Mouse (Mus musculus): ENCODE data around the gene Slc46a3. TPM values are rescaled to one million over a fixed set of nuclear protein-coding genes. Genes with fewer than 3 reads are reported as not detected.

The Slc46a3 gene
- polyA plus RNA-seq, 1 experiment from 2014 or later, result 2.5 TPM

DNA sequence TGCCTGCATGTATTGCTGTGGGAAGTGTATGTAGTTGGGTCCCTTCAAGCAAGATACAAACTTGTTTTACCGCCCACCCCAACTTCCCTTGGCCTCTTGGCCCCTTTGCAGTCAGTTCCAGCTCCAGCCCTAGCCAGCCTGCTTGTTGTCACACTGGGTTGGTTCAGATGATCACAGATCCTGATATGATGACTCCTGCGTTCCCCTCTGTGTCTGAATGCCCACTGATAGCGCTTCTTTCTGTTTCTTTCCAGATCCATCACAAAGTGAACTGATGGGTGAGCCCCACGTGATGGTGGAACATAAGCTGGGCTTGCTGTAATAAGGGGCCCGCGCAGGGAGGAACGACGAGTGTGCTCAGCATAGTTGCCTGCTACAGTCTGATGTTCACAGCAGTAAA, 19.4 kb downstream of the Slc46a3 start:
- Histone ChIP-seq H3K9ac (replicated peaks; ENCODE audit: low read length) (no peak overlapping the region), H3K4me2 (replicated peaks; ENCODE audit: low read depth, low read length) (no peak overlapping the region), H3K27ac (ENCODE audit: low read length) (no peak overlapping the region), H3K4me3 (ENCODE audit: low read length) (no peak overlapping the region), H3K9me3 (ENCODE audit: low read length) (no peaks in the 10 kb centered on the region; the same call in 1 of the 2 replicates), H3K36me3 (ENCODE audit: insufficient read depth, low read length) (peaks cover 81% of the 10 kb centered on the region), H3K27me3 (ENCODE audit: insufficient read depth, low read length) (no peaks in the 10 kb centered on the region), H3K4me1 (ENCODE audit: insufficient read depth, low read length) (no peaks in the 10 kb centered on the region)
- 91% methylated on average over 8 of the region's 8 CpGs for WGBS
- no peak for ATAC-seq (ENCODE audit: low FRiP score, low TSS enrichment)

DNA sequence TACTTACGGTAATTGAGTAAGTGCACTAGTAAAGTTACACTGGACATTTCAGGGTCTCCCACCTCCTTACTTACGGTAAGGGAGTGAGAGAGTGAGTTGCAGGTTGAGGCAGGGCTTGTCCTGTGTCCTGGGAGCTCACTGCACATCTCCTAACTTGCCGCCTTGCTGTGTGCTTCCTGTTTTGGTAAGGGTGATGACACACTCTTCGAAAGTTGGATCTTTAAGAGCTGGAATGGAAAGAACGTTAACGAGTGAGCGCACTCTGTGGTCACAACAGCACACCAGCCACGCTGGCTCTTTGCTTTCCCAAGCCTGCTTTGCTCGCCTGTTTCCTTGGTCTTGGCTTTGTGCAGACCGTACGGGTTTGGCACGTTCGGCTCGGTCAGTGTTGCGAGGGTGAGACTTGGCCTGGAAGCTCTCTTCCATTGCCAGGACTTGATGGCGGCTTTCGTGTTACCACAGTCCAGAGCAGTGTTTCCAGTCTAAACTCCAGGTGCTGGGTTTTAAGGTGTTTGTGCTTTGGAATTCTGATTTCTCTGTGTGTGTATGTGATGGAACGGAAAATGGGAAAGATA, 20.0 kb downstream of the Slc46a3 start:
- H3K4me3 ChIP-seq (ENCODE audit: low read length), result no peak overlapping the region
- H3K27me3 ChIP-seq (ENCODE audit: insufficient read depth, low read length), result no peaks in the 10 kb centered on the region
- no peak overlapping the region for H3K27ac ChIP-seq (ENCODE audit: low read length)
- WGBS, result 93% methylated on average over 18 of the region's 18 CpGs
- H3K4me2 ChIP-seq (replicated peaks; ENCODE audit: low read depth, low read length), result no peak overlapping the region
- no peaks in the 10 kb centered on the region; the same call in 1 of the 2 replicates for H3K9me3 ChIP-seq (ENCODE audit: low read length)
- ATAC-seq (ENCODE audit: low FRiP score, low TSS enrichment), result no peak
- no peak overlapping the region for H3K9ac ChIP-seq (replicated peaks; ENCODE audit: low read length)
- H3K4me1 ChIP-seq (ENCODE audit: insufficient read depth, low read length), result no peaks in the 10 kb centered on the region
- peaks cover 81% of the 10 kb centered on the region for H3K36me3 ChIP-seq (ENCODE audit: insufficient read depth, low read length)

DNA sequence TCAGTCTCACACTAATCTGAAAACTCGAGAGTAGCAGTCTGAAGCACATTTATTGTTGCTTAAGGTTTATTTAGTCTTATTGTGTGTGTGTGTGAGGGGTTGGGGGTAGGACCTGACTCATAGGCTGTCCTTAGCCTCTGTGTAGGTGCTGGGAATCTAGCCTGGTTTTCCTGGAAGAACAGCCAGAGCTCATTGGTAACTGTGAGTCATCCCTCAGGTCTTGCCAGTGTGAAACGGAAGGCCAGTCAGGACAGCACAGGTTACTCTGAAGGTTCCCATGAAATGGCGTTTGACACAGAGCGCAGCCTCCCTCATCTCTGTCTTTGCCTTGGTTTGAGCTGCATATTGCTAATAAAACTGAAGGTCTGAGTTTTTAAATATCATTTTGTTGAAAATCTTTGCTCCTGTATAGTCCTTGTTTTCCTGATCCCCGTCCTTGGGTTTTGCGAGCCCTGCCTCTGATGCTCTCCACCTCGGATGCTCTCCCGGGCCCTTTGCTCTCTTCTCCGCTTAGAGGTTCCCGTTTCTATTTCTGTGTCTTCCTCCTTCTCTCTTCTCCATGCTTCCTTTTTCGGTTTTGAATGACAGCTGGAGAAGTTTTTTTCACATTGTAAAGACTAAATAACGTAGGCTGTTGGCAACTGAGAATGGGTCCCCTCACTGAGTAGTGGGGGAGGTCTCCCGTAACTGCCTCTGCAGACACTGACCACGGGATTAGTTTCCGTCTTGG, 23.4 kb downstream of the Slc46a3 start:
- Histone ChIP-seq H3K27ac (ENCODE audit: low read length) (no peak overlapping the region), H3K9me3 (ENCODE audit: low read length) (no peaks in the 10 kb centered on the region), H3K4me1 (ENCODE audit: insufficient read depth, low read length) (no peaks in the 10 kb centered on the region), H3K4me2 (replicated peaks; ENCODE audit: low read depth, low read length) (no peak overlapping the region), H3K4me3 (ENCODE audit: low read length) (no peak overlapping the region), H3K9ac (replicated peaks; ENCODE audit: low read length) (no peak overlapping the region), H3K27me3 (ENCODE audit: insufficient read depth, low read length) (no peaks in the 10 kb centered on the region), H3K36me3 (ENCODE audit: insufficient read depth, low read length) (peaks cover 81% of the 10 kb centered on the region)
- WGBS, result 85% methylated on average over 15 of the region's 15 CpGs
- no peak for ATAC-seq (ENCODE audit: low FRiP score, low TSS enrichment)

DNA sequence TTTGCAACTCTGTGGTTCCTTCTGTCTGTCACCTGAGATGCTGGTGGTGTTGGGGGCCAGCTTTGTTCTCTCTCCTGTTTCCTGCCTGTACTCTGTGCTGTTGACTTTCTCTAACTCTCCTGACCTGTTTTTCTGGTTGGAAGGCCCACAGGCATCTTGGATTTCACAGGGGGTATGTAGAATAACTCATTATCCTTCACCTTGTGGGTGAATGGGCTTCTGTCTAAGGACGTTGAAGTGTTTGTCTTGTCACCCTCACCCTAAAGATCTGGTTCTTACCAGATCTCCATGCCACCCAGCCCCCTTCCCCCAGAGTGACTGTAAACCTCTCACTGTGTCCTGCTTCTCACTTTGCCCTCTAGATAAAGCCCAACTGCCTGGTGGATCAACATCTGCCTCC, 24.3 kb downstream of the Slc46a3 start:
- Histone ChIP-seq H3K4me2 (replicated peaks; ENCODE audit: low read depth, low read length) (no peak overlapping the region), H3K27ac (ENCODE audit: low read length) (0 out of 2 replicates have a peak overlapping the region, but pooled peaks have one; percentile 56), H3K27me3 (ENCODE audit: insufficient read depth, low read length) (no peaks in the 10 kb centered on the region), H3K36me3 (ENCODE audit: insufficient read depth, low read length) (peaks cover 75% of the 10 kb centered on the region), H3K9me3 (ENCODE audit: low read length) (no peaks in the 10 kb centered on the region), H3K4me3 (ENCODE audit: low read length) (no peak overlapping the region), H3K4me1 (ENCODE audit: insufficient read depth, low read length) (no peaks in the 10 kb centered on the region), H3K9ac (replicated peaks; ENCODE audit: low read length) (no peak overlapping the region)
- ATAC-seq (ENCODE audit: low FRiP score, low TSS enrichment), result peak; percentile 75
- WGBS, result 32% methylated on average over 1 of the region's 1 CpGs

DNA sequence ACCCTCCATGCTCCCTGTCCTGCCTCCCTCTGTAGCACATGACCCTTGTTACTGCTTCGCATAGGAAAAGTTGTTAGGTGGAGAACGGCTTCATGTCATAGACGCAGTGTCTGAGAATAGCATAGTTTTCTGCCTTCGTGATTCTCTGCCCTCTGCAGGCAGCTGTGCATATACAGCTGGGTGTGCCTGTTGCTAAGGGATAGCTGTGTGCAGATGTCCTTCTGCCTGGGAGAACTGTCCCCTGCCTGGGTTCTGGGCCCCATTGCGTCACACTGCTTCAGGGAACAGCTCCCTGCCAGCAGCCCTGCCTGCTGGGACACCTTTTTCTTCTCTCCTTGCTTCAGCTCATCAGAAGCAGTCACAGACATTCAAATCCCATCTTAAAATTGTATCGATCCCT, 25.0 kb downstream of the Slc46a3 start:
- no peak for ATAC-seq (ENCODE audit: low FRiP score, low TSS enrichment)

DNA sequence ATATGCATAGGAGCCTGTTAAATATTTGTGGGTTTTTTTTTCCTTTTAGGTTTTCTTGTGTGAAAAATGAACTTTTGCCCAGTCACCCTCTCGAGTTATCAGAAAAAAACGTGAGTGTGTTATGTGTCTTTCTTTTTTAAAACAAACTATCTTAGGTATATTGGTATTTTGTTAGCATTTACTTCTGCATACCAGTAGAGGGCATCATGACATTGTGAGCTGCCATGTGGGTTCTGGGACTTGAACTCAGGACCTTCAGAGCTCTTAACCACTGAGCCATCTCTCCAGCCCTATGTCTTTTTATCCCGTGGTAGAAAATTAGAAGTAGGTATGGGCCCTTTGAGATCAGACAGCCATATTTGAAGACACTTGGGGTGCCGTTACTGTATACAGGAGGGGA, 25.9 kb downstream of the Slc46a3 start:
- H3K4me2 ChIP-seq (replicated peaks; ENCODE audit: low read depth, low read length), result no peak overlapping the region
- H3K4me3 ChIP-seq (ENCODE audit: low read length), result no peak overlapping the region
- no peak overlapping the region for H3K27ac ChIP-seq (ENCODE audit: low read length)
- H3K4me1 ChIP-seq (ENCODE audit: insufficient read depth, low read length), result no peaks in the 10 kb centered on the region
- H3K9ac ChIP-seq (replicated peaks; ENCODE audit: low read length), result no peak overlapping the region
- H3K27me3 ChIP-seq (ENCODE audit: insufficient read depth, low read length), result no peaks in the 10 kb centered on the region
- ATAC-seq (ENCODE audit: low FRiP score, low TSS enrichment), result no peak
- 90% methylated on average over 4 of the region's 4 CpGs for WGBS
- peaks cover 74% of the 10 kb centered on the region for H3K36me3 ChIP-seq (ENCODE audit: insufficient read depth, low read length)
- H3K9me3 ChIP-seq (ENCODE audit: low read length), result no peaks in the 10 kb centered on the region

More for the DNA sequence above, 25.0 kb downstream of the Slc46a3 start:
- H3K36me3 ChIP-seq (ENCODE audit: insufficient read depth, low read length), result peaks cover 75% of the 10 kb centered on the region
- no peak overlapping the region for H3K9ac ChIP-seq (replicated peaks; ENCODE audit: low read length)
- H3K27ac ChIP-seq (ENCODE audit: low read length), result no peak overlapping the region
- WGBS, result 89% methylated on average over 6 of the region's 6 CpGs
- H3K4me2 ChIP-seq (replicated peaks; ENCODE audit: low read depth, low read length), result no peak overlapping the region
- H3K4me3 ChIP-seq (ENCODE audit: low read length), result no peak overlapping the region
- H3K27me3 ChIP-seq (ENCODE audit: insufficient read depth, low read length), result no peaks in the 10 kb centered on the region
- no peaks in the 10 kb centered on the region for H3K9me3 ChIP-seq (ENCODE audit: low read length)
- H3K4me1 ChIP-seq (ENCODE audit: insufficient read depth, low read length), result no peaks in the 10 kb centered on the region

DNA sequence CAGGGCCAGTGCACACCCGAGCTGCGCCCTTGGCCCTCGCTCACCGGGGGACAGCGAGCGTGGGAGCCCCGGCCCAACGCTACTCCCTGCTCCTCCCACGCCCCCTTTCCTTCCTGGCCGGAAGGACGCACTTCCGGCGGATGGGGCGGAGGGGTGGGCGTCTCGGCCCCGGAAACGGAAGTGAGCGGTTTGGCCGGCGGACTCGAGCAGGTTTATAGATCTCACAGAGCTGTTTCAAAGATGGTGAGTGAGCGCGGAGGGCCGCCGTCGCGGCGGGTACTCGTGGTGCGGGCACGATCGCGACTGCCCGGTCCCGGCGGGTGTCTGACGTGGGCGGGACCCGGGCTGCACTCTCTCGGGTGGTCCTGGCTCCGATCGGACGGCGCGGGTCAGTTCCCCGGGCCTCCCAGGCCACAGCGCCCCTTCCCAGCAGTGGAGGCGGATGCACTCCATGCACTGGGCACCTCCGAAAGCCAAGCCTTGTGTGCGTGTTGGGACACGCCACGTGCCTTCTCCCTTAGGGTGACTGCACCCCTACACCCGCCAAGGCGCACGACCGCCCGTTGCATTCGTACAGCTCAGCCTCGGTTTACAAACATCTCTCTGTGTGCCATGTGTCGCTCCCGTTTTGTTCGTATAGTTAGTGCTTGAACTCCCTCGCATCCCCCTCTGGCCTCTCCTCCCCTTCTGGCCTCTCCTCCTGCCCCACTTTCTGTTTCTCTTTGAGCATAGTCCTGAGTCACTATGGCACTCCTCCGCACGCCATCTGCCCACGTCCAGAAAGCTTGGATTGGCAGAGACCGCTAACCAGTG, 34.0 kb downstream of the Slc46a3 start, which contains the start of gene Pomp:
TSS of gene Pomp (plus strand) at position 13 of the 813 bp plus-strand sequence.
- peak; percentile 96 for ATAC-seq (ENCODE audit: low FRiP score, low TSS enrichment)
- Histone ChIP-seq H3K27me3 (ENCODE audit: insufficient read depth, low read length) (no peaks in the 10 kb centered on the region), H3K4me1 (ENCODE audit: insufficient read depth, low read length) (peaks cover 17% of the 10 kb centered on the region), H3K9me3 (ENCODE audit: low read length) (no peaks in the 10 kb centered on the region), H3K9ac (replicated peaks; ENCODE audit: low read length) (peak within 1 kb of the TSS; percentile 80), H3K4me2 (replicated peaks; ENCODE audit: low read depth, low read length) (peak within 1 kb of the TSS; percentile 83), H3K4me3 (ENCODE audit: low read length) (peak within 1 kb of the TSS; percentile 88), H3K36me3 (ENCODE audit: insufficient read depth, low read length) (peaks cover 30% of the 10 kb centered on the region), H3K27ac (ENCODE audit: low read length) (peak within 1 kb of the TSS; percentile 73)
- under 1% methylated on average over 66 of the region's 68 CpGs for WGBS

DNA sequence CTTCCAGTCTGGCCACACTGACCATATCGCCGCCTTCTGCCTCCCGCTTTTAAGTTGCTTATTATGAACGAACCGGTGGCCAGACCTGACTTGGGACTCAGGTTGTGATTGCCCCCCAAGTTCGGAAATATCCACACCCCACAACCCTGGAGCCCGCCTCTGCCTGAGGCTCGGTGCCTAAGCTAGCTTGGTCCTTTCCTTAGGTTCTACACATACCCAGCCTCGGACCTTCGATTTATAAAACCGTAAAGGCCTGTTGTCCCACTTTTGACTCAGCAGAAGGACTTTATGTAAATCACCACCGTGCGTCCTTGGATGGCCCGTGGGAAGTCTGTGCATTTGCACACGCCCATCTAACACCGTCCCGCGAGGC, 34.6 kb downstream of the Slc46a3 start:
- no peak for ATAC-seq (ENCODE audit: low FRiP score, low TSS enrichment)
- Histone ChIP-seq H3K27me3 (ENCODE audit: insufficient read depth, low read length) (no peaks in the 10 kb centered on the region), H3K9ac (replicated peaks; ENCODE audit: low read length) (peak overlapping the region; percentile 80), H3K9me3 (ENCODE audit: low read length) (no peaks in the 10 kb centered on the region), H3K4me3 (ENCODE audit: low read length) (peak overlapping the region; percentile 88), H3K4me1 (ENCODE audit: insufficient read depth, low read length) (peaks cover 17% of the 10 kb centered on the region), H3K27ac (ENCODE audit: low read length) (peak overlapping the region; percentile 73), H3K36me3 (ENCODE audit: insufficient read depth, low read length) (peaks cover 25% of the 10 kb centered on the region), H3K4me2 (replicated peaks; ENCODE audit: low read depth, low read length) (peak overlapping the region; percentile 83)
- WGBS, result under 1% methylated on average over 18 of the region's 18 CpGs

DNA sequence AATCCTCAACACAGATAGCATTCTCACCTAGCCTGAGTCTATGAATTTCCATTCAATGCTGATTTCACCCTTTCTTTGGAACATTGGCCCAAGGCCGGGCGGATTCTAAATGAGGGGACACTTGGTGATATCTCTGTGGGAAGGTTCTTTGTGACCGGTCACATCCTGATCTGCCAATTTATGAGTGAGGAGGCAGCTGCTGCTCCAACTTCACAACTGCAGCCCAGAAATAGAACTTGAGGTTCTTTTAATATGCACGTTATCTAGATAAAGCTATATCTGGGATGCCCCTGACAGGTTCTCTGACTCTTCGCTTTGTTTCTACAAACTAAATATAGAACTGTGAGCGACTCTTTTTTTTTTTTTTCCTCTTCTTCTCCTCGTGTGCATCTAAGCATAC, 44.4 kb downstream of the Slc46a3 start:
- Histone ChIP-seq H3K9ac (replicated peaks; ENCODE audit: low read length) (no peak overlapping the region), H3K36me3 (ENCODE audit: insufficient read depth, low read length) (no peaks in the 10 kb centered on the region), H3K4me2 (replicated peaks; ENCODE audit: low read depth, low read length) (no peak overlapping the region), H3K27ac (ENCODE audit: low read length) (no peak overlapping the region), H3K4me1 (ENCODE audit: insufficient read depth, low read length) (0 out of 2 replicates have a peak, but pooled peaks cover 5% of the 10 kb centered on the region), H3K9me3 (ENCODE audit: low read length) (no peaks in the 10 kb centered on the region), H3K27me3 (ENCODE audit: insufficient read depth, low read length) (no peaks in the 10 kb centered on the region), H3K4me3 (ENCODE audit: low read length) (no peak overlapping the region)
- ATAC-seq (ENCODE audit: low FRiP score, low TSS enrichment), result no peak
- 62% methylated on average over 7 of the region's 7 CpGs for WGBS
